Mouse (Mus musculus) myocyte (in vitro differentiated cells): ENCODE measurements around the gene Prkch.

Experiments
- CEBPB ChIP-seq: IDR thresholded peaks from 2 replicates; pipeline ENCODE4 v1.6.1; 2011; ENCODE audit warnings: mild to moderate bottlenecking, moderate library complexity; ENCODE audit not compliant: poor library complexity, insufficient read depth, severe bottlenecking
- E2F4 ChIP-seq: IDR thresholded peaks from one replicate; pipeline ENCODE4 v1.6.1; 2011; ENCODE audit warnings: mild to moderate bottlenecking, control low read depth, moderate library complexity; ENCODE audit not compliant: insufficient read depth
- MAX ChIP-seq: IDR thresholded peaks from one replicate; pipeline ENCODE4 v1.6.1; 2011; ENCODE audit warnings: low read depth, mild to moderate bottlenecking, control low read depth
- MYOD1 ChIP-seq, 3 experiments: IDR thresholded peaks; one replicate each; pipeline ENCODE4 v1.6.1; 2011; ENCODE audit warnings: control low read depth in 2 of 3, low read depth in 2 of 3, mild to moderate bottlenecking in 2 of 3, moderate library complexity in 1 of 3; ENCODE audit not compliant: insufficient read length in 2 of 3, control insufficient read depth in 1 of 3
- MYOG ChIP-seq, 3 experiments: IDR thresholded peaks; one replicate each; pipeline ENCODE4 v1.6.1; 2011; ENCODE audit warnings: control low read depth in 2 of 3, low read depth in 2 of 3, mild to moderate bottlenecking in 2 of 3; ENCODE audit not compliant: insufficient read length in 2 of 3, control insufficient read depth in 1 of 3, insufficient read depth in 1 of 3
- POLR2A ChIP-seq: IDR thresholded peaks from one replicate; pipeline ENCODE4 v1.6.1; 2011; ENCODE audit warnings: low read depth, mild to moderate bottlenecking, control low read depth, moderate library complexity; ENCODE audit not compliant: insufficient read length
- POLR2AphosphoS2 ChIP-seq: IDR thresholded peaks from one replicate; pipeline ENCODE4 v1.6.1; 2011; ENCODE audit warnings: low read depth, control low read depth; ENCODE audit not compliant: insufficient read length
- REST ChIP-seq: IDR thresholded peaks from one replicate; pipeline ENCODE4 v1.6.1; 2011; ENCODE audit warnings: mild to moderate bottlenecking, control low read depth, moderate library complexity; ENCODE audit not compliant: insufficient read depth, insufficient read length
- TCF12 ChIP-seq: IDR thresholded peaks from one replicate; pipeline ENCODE4 v1.6.1; 2011; ENCODE audit warnings: mild to moderate bottlenecking, control low read depth; ENCODE audit not compliant: poor library complexity, insufficient read depth, severe bottlenecking
- TCF3 ChIP-seq: IDR thresholded peaks from one replicate; pipeline ENCODE4 v1.6.1; 2011; ENCODE audit warnings: low read depth, control low read depth; ENCODE audit not compliant: insufficient read length
- USF1 ChIP-seq: IDR thresholded peaks from one replicate; pipeline ENCODE4 v1.6.1; 2011; ENCODE audit warnings: low read depth, mild to moderate bottlenecking, control low read depth, moderate library complexity

- TF ChIP-seq MYOG (IDR thresholded peaks at IDR 0.05; ENCODE audit: control insufficient read depth in 1 of 3, insufficient read depth in 1 of 3, insufficient read length in 2 of 3, low read depth in 2 of 3): no peak
- no peak for TF ChIP-seq POLR2A
- no peak for TF ChIP-seq MAX
- TF ChIP-seq USF1: no peak
- no peak for TF ChIP-seq CEBPB
- TF ChIP-seq E2F4: no peak
- TF ChIP-seq POLR2AphosphoS2: no peak
- TF ChIP-seq TCF12: no peak
- TF ChIP-seq MYOD1 (IDR thresholded peaks at IDR 0.05; ENCODE audit: control insufficient read depth in 1 of 3, insufficient read length in 2 of 3, low read depth in 2 of 3): no peak
- no peak for TF ChIP-seq REST
- TF ChIP-seq TCF3: no peak
These were observed 585 bp upstream of the Prkch start for GRCm38 (mm10) chr12:73583813-73584609.
